Mouse (Mus musculus): Measurements from ENCODE around the gene Ypel2.

Ypel2 gene

GRCm38 (mm10) chr11:86995625-86996221 lies 2.2 kb upstream of the Ypel2 start:
- peak; percentile 50 for DNase-seq (ENCODE audit: low read depth, low spot score)

GRCm38 (mm10) chr11:86994791-86995624 lies 1.5 kb upstream of the Ypel2 start:
- no peak for DNase-seq (ENCODE audit: low read depth, low spot score)

DNA sequence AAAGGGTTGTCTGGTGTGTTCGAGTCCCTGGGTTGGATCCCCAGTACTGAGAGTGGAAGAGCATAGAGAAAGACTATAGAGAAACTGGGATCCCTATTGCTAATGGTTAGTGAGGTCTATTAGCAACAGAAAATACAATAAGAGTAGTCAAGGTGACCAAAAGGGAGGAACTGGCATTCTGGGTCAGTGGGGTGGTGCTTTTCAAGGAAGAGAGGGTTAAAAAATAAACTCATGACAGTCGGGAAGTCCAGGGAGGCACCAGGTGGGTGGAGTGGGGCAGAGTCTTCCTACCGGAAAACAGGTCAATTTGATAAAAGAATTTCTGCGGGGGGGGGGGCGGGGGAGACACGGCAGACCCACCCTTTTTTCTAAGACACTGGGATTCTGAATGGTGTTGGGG lies 823 bp upstream of the Ypel2 start:
- no peak for DNase-seq (ENCODE audit: low read depth, low spot score)

DNA sequence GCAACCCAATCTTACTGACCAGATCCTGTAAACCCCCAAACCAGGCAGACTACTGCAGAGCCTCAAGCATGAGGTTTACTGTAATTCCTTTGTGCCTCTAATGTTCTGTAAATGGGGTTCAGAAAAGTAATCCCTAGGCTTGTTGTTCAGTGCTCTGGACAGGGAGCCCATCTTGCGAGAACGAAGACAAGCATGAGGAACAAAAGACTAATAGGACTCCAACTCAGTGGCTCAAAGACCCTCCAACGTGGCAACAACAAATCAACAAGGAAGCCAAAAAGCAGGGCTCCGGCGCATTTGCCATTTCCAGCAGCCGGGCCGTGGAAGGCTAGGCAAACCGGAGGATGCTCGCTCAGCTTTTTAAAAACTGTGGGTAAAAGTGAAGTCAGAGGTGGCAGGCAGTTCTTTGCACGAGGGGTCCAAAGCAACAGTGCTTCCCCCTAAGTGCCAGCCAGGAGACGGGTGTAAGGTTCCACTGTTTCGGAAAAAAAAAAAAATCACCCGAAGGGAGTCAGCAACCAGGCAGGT lies 982 bp downstream of the Ypel2 start:
- DNase-seq (ENCODE audit: low read depth, low spot score): no peak

DNA sequence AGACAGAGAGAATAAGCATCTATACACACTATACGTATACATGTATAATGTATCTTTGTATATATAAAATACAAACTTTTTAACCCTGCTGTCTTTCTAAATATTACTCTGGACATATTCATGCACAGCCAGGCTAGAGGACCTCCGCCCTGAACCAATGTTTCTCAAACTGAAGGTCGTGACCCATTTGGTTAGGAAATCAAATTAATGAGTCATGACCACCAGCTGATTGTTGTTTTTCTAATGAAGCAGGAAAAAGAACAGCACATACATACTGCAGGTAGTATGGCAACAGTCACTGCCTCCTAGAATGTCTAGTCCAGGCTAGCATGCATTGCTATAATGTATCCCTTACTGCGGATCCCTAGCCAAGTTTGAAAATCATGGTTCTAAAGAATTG lies 2.3 kb downstream of the Ypel2 start:
- DNase-seq (ENCODE audit: low read depth, low spot score): no peak

GRCm38 (mm10) chr11:86990309-86990708 lies 3.2 kb downstream of the Ypel2 start:
- no peak for DNase-seq (ENCODE audit: low read depth, low spot score)

DNA sequence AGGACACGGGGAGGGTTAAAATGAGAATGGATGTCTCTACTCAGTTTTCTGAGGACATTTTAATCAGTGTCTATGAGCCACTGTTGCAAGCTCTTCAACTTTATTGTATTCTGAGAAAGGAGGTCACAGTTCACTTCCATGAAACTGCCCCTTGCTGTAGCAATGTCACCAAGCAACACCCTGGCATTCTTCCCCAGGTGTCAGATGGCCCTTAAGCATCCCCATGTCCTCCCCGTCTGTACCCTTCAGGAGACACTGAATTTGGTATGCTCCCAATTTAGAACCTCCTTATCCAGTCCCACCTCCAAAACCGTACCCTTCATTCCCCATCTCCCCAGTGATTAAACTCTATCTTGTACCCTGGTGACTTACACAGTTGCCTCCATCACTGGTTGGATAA lies 8.5 kb downstream of the Ypel2 start:
- no peak for DNase-seq (ENCODE audit: low read depth, low spot score)

DNA sequence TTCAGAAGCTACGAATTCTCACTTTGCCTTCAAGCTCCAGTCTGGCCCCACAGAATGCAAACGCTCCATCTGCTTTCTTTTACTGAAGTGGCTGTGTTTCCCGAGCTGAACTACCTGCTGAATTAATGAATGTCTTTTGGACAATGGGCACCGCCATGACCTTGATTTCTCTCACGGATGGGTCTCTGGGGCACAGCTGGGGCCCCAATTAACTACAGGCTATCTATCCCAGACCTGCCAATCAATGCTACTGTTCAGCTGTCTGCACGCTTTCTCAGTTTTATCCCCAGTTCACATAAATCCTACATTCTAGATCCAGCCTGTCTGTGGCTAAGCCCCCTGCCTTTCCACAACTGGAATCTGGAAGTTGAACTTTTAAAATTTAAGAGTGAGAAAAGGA lies 10.5 kb downstream of the Ypel2 start:
- no peak for DNase-seq (ENCODE audit: low read depth, low spot score)

- DNase-seq (ENCODE audit: low read depth, low spot score): no peak
Observed at GRCm38 (mm10) chr11:86981229-86981791, 12.2 kb downstream of the Ypel2 start.

DNA sequence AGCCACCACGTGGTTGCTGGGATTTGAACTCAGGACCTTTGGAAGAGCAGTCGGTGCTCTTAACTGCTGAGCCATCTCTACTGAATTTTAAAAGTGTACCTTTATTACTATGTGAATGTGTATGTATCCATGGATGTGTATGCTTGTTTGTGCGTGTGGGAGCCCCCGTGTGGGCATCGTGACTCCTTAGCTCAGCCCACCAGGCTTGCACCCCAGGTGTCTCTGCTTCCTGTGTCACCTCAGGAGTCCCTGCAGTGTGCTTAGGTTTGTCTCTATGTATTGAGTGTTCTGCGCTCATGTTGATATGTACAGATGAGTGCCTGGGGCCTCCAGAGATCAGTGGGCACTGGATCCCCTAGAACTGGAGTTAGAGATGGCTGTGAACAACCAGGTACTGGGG lies 13.0 kb downstream of the Ypel2 start:
- no peak for DNase-seq (ENCODE audit: low read depth, low spot score)

DNA sequence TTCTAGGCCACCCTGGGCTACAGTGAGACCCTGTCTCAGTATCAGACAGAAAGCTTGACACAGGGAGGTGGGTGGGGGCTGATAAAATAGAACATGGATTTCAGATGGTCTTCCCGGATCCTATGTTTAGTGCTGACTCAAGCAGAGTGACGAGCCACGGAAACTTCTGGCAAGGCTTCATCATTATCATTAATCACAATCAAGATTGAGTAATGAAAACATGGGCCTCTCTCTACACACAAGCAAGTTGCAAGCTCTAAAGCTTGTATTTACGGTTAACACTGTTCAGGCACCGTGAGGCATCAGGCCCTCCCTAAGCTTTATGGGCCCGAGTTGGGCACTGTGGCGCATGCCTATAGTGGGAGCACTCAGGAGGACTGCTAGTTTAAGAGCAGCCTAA lies 13.7 kb downstream of the Ypel2 start:
- DNase-seq (ENCODE audit: low read depth, low spot score): no peak

GRCm38 (mm10) chr11:86977242-86977641 lies 16.3 kb downstream of the Ypel2 start:
- no peak for DNase-seq (ENCODE audit: low read depth, low spot score)

- no peak for DNase-seq (ENCODE audit: low read depth, low spot score)
Observed at GRCm38 (mm10) chr11:86974401-86974800, 19.1 kb downstream of the Ypel2 start.

DNA sequence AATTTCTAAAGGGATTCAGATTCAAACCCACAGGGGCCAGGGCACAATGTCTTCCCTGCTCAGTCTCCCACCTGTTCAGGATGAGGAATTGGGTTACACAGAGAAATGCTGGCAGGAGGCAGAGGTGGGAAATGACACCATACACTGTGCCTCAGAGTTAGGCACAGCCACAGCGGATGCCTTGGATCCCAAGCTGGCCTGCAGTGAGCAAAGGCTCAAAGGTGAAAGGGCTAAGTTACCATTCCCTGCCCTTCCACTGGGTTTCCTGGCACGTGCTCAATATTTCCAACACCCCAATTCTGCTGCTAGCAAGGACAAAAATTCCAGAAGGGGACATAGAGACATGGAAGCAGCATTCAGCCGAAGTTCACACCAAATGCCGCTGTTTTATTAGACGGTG lies 20.3 kb downstream of the Ypel2 start:
- DNase-seq (ENCODE audit: low read depth, low spot score): no peak

- DNase-seq (ENCODE audit: low read depth, low spot score): no peak
Observed at GRCm38 (mm10) chr11:86971057-86971753, 22.3 kb downstream of the Ypel2 start.

GRCm38 (mm10) chr11:86969041-86969821 lies 24.3 kb downstream of the Ypel2 start:
- peak; percentile 46 for DNase-seq (ENCODE audit: low read depth, low spot score)

DNA sequence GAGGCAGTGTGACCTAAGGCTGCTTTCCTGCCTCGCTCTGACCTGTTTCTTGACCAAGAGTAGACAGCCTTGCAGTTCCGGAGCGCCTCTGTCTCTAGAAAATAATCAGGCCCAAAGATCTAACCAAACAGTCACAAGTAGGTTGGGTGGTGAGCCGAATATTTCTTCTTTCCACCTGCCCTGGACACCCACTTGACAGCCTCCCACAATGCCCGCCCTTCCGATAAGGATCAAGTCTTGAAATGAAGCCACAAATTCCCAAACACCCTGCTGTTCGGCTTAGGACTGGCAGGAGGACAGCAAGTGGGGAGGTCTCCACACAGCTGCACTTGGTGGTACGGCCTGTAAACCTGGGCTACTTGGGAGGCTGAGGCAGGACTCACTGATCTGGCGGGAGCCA lies 26.0 kb downstream of the Ypel2 start:
- no peak for DNase-seq (ENCODE audit: low read depth, low spot score)

DNA sequence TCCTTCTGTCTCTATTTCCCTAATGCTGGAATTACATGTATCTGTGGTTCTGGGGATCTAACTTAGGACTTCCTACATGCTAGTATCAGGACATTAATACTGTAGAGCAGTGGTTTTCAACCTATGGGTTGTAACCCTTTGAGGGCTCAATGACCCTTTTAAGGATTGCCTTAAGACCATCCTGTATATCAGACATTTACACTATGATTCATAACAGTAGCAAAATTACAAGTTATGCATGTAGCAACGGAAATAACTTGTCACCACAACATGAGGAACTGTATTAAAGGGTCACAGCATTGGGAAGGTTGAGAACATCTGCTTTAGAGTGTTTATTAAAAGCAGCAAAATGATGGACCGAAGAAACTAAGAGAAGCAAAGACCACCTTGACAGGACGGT lies 26.8 kb downstream of the Ypel2 start:
- DNase-seq (ENCODE audit: low read depth, low spot score): no peak

- DNase-seq (ENCODE audit: low read depth, low spot score): no peak
Observed at GRCm38 (mm10) chr11:86965079-86965478, 28.4 kb downstream of the Ypel2 start.

DNA sequence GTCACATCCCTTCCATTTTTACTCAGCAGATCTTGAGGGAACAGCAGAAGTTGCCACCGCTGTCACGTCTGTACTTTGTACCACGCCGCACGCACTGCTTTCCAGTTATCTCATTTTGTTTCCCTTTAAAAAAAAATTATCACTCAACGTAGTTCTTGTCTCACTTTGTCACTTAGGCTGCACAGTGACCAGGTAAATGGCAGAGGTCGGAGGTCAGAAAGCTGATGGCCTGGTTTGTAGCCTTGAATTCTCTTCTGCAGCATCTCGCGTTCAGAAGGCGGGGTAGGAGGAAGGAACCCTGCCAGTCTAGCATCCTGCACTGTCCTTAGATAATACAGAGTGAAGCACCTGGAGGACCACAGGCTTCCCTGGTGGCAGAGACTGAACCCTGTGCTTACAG lies 29.8 kb downstream of the Ypel2 start:
- no peak for DNase-seq (ENCODE audit: low read depth, low spot score)

GRCm38 (mm10) chr11:86963027-86963426 lies 30.5 kb downstream of the Ypel2 start:
- DNase-seq (ENCODE audit: low read depth, low spot score): no peak
